Mouse (Mus musculus) limb, embryonic 14.5 days (tissue): ENCODE data around the gene Arl4c. TPM values are rescaled to one million over a fixed set of nuclear protein-coding genes. Genes with fewer than 3 reads are reported as not detected.
"Not testable (repeated sequence)": the region's sequence is repeated elsewhere in the genome, so short reads cannot be mapped to it uniquely, and the experiment has no call there.

ENCODE experiments used
- ATAC-seq: fragments of 200-750 bp; cut with Nextera tagmentation; 2 replicates; pipeline ENCODE4 v1.8.0; 2017; ENCODE audit warnings: low read depth, moderate number of reproducible peaks, moderate TSS enrichment; ENCODE audit not compliant: low FRiP score
- DNase-seq: peaks from one replicate; pipeline ENCODE4 v3.0.0-alpha.2; 2015; ENCODE audit warnings: low spot score
- H3K27ac ChIP-seq: fragments of 300-500 bp; sonication (generic); replicated peaks from 2 replicates; pipeline ENCODE4 v1.5.1; 2014; ENCODE audit warnings: low read depth, mild to moderate bottlenecking, low read length, moderate library complexity, mixed read lengths
- H3K27me3 ChIP-seq: fragments of 300-500 bp; sonication (generic); 2 replicates; pipeline ENCODE4 v1.6.1; 2014; ENCODE audit warnings: low read length, mixed read lengths; ENCODE audit not compliant: control insufficient read depth, insufficient read depth
- H3K36me3 ChIP-seq: fragments of 300-500 bp; sonication (generic); 2 replicates; pipeline ENCODE4 v1.6.1; 2014; ENCODE audit warnings: mild to moderate bottlenecking, low read length, moderate library complexity, mixed read lengths; ENCODE audit not compliant: control insufficient read depth, insufficient read depth
- H3K4me1 ChIP-seq: fragments of 300-500 bp; sonication (generic); 2 replicates; pipeline ENCODE4 v1.6.1; 2014; ENCODE audit warnings: antibody characterized with exemption, low read length, mixed read lengths; ENCODE audit not compliant: control insufficient read depth, insufficient read depth
- H3K4me2 ChIP-seq: fragments of 300-500 bp; sonication (generic); replicated peaks from 2 replicates; pipeline ENCODE4 v1.6.1; 2014; ENCODE audit warnings: low read depth, mild to moderate bottlenecking, low read length, moderate library complexity; ENCODE audit not compliant: severe bottlenecking
- H3K4me3 ChIP-seq: fragments of 300-500 bp; sonication (generic); replicated peaks from 2 replicates; pipeline ENCODE4 v1.5.1; 2014; ENCODE audit warnings: low read length
- H3K9ac ChIP-seq: fragments of 300-500 bp; sonication (generic); 2 replicates; pipeline ENCODE4 v1.6.1; 2014; ENCODE audit warnings: mild to moderate bottlenecking, low read depth, low read length, moderate library complexity; ENCODE audit not compliant: severe bottlenecking
- H3K9me3 ChIP-seq: fragments of 300-500 bp; sonication (generic); 2 replicates; pipeline ENCODE4 v1.6.1; 2016; ENCODE audit warnings: low read length; ENCODE audit not compliant: control insufficient read depth
- POLR2A ChIP-seq: fragments of 200-500 bp; IDR thresholded peaks from 2 replicates; pipeline ENCODE4 v1.8.0; 2012; ENCODE audit warnings: inconsistent platforms, mild to moderate bottlenecking, moderate library complexity, borderline replicate concordance; ENCODE audit not compliant: insufficient read depth, insufficient read length; ENCODE audit errors: extremely low read depth
- WGBS: fragments of 180-500 bp; shearing (Covaris S2); extraction: QIAGEN DNeasy Blood & Tissue Kit; methylation state at CpG from one replicate; pipeline ENCODE4 v1.1.7; 2014; 5-methylcytosine and 5-hydroxymethylcytosine counted together
- polyA plus RNA-seq, 2 experiments: library from polyadenylated mRNA; depleted of rRNA in 1 of 2; stranded (reverse) in 1 of 2; unstranded in 1 of 2; fragments of >200 nt; fragmentation: Nextera tagmentation in 1 of 2; extraction: Ambion mirVana in 1 of 2; gene quantifications; 2 replicates each; pipeline versions ENCODE4 v1.2.1 to v1.2.3; 2012 to 2014

Arl4c gene
- polyA plus RNA-seq, 2 experiments, result 5.5 to 11.2 TPM

DNA sequence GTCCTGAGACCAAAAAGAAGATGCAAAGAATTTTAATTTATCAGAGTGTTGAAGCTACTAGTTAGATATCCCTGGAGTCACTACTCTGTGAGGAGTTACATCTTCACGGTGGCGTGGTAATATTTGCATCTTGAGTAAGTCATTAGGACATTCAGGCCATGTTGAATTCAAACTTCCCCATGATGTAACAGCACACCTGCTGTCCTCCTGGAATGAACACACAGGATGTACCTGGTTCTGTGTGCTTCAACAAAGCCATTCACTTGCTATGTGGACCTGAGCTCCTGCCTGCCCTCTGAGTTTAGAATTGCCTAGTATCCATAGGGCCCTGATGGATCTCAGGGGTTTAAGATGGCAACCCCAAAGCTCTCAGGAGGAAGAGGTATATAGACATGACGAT, 60.8 kb downstream of the Arl4c start:
- Histone ChIP-seq H3K4me2 (no peak overlapping the region), H3K27me3 (no peaks in the 10 kb centered on the region), H3K9ac (no peak overlapping the region), H3K9me3 (no peaks in the 10 kb centered on the region), H3K4me3 (no peak overlapping the region), H3K27ac (no peak overlapping the region), H3K4me1 (peaks cover 13% of the 10 kb centered on the region), H3K36me3 (no peaks in the 10 kb centered on the region)
- ATAC-seq (no peak), DNase-seq (no peak)
- TF ChIP-seq POLR2A, result no peak
- WGBS, result 80% methylated on average over 3 of the region's 3 CpGs

DNA sequence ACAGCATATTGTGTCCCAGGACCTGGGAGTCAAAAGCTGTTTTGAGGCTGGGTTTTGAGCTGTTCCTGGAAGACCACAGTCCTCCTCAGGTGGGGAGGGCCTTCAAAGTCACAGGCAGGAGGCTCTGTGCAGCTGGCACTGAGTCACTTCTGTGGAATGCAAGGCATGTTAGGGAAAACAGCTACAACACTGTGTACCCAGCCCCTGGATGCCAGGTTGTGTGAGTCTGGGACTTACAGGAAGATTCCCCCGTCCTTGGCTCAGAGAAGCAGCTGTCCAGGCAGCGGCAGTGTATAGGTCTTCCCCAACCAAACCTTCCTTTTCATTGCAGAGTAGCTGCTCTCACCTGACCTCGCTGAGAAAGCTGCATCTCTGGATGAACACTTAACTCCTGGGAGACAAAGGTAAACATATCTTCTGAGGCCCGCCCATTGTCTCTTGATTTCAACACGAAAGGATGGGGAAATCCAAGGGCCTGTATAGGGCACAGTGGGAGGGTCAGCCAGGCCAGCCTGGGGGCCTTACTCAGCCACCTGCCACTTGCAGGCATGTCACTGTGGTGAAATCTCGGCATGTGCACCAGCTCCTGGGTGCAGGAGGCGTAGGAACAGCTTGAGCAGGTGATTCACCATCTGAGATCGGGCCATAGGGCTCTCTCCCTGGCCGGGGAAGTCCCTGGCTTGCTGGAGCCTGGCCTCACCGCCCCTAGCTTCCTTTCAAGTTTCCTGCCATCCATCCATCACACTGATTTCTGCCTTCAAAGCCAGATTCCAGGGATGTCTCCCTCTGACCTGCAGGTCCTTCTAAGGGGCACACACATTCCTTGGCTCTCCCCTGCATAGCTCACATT, 62.4 kb downstream of the Arl4c start:
- H3K4me2 ChIP-seq, result no peak overlapping the region
- no peak for DNase-seq

DNA sequence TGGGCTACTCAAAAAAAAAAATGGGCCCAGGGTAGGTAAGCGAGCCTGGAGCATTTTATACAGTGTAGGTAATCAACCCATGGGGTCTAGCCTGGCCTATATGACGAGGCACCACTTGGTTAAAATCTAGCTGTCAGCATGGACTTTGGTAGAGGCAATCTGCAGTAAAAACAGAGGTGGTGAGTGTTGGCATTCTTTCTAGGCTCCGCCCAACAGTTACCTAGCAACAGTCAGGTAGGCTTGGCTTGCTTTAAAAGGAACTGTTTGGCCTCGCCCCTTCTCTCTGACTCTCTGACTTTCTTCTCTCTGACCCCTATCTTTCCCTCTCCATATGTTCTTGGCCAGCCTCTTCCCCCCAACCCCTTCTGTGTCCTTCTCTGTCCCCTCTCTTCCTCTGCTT, 63.4 kb downstream of the Arl4c start:
- Histone ChIP-seq H3K36me3 (no peaks in the 10 kb centered on the region), H3K27me3 (no peaks in the 10 kb centered on the region), H3K27ac (no peak overlapping the region), H3K4me1 (peaks cover 13% of the 10 kb centered on the region), H3K4me3 (no peak overlapping the region), H3K9me3 (no peaks in the 10 kb centered on the region), H3K9ac (no peak overlapping the region), H3K4me2 (no peak overlapping the region)
- ATAC-seq, result no peak
- no peak for DNase-seq
- WGBS, result 50% methylated on average over 4 of the region's 4 CpGs
- no peak for TF ChIP-seq POLR2A

More for the DNA sequence above, 62.4 kb downstream of the Arl4c start:
- Histone ChIP-seq H3K4me3 (no peak overlapping the region), H3K4me1 (peaks cover 13% of the 10 kb centered on the region), H3K27ac (no peak overlapping the region), H3K9ac (no peak overlapping the region), H3K36me3 (no peaks in the 10 kb centered on the region), H3K9me3 (no peaks in the 10 kb centered on the region), H3K27me3 (no peaks in the 10 kb centered on the region)
- ATAC-seq, result no peak
- 17% methylated on average over 10 of the region's 10 CpGs for WGBS
- no peak for TF ChIP-seq POLR2A

DNA sequence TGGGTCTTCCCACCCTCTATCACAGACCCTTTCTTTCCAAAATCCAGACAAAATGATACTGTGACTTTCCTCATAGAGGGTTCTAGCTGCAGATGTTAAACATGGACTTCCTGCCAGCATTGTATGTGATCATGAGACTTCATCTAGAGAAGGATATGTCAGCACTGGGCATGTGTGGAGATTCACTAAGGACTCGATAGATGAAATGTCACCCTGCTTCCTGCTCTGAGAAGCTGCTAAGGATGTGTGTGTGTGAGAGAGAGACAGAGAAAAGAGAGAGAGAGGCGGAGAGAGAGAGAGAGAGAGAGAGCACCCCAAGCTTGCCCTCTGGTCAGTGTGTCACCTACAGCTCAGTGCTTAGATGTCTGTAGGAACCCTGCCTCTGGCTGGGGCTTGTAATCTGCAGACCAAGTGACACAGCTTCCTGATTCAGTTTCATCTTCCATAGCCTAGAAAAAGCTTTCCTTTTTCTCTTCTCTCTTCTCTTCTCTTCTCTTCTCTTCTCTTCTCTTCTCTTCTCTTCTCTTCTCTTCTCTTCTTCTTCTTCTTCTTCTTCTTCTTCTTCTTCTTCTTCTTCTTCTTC, 65.4 kb downstream of the Arl4c start:
- H3K36me3 ChIP-seq, H3K9me3 ChIP-seq, H3K27ac ChIP-seq, H3K4me2 ChIP-seq, H3K9ac ChIP-seq, H3K4me3 ChIP-seq, DNase-seq, ATAC-seq, H3K27me3 ChIP-seq: not testable (repeated sequence)
- H3K4me1 ChIP-seq, result peaks cover 13% of the 10 kb centered on the region
- WGBS, result 95% methylated on average over 2 of the region's 2 CpGs

DNA sequence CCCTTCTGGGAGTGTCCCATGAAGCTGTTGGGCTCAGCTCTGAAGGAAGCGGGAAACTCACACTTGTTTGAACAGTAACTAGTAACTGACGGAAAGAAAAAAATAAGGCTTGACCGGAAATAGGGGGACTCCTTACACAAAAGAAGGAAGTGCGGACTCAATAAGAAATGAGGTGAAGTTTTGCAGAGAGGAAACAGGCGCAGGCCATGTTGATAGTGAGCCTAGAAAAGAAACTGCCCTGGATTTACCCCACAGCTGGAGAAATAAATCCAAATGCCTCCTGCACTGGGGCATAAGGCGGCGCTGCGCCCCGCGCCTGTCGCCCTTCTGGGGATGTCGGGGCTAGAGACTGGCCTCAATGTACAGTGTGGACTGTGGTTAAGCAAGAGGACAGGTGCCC, 66.4 kb downstream of the Arl4c start:
- Histone ChIP-seq H3K4me1 (peaks cover 13% of the 10 kb centered on the region), H3K27ac (no peak overlapping the region), H3K9me3 (no peaks in the 10 kb centered on the region), H3K9ac (no peak overlapping the region), H3K4me3 (no peak overlapping the region), H3K4me2 (no peak overlapping the region), H3K36me3 (no peaks in the 10 kb centered on the region), H3K27me3 (no peaks in the 10 kb centered on the region)
- 91% methylated on average over 12 of the region's 12 CpGs for WGBS
- DNase-seq (no peak), ATAC-seq (no peak)
- TF ChIP-seq POLR2A, result no peak
